In genomic region chr7:141413809-141414584, GRCm38 (mm10) we compare ENCODE assay signal across 8 mouse cellular contexts. TPM values are rescaled to one million over a fixed set of nuclear protein-coding genes. Genes with fewer than 3 reads are reported as not detected.
DNase-seq lines count a peak whose midpoint lies in the region; ATAC-seq and TF ChIP-seq lines count a peak whose summit lies in the region.

Gene Gatd1 (minus strand): TSS chr7:141414136.

- no peaks in the 10 kb centered on the region for H3K27me3 ChIP-seq in embryonic facial prominence, embryonic 15.5 days
- no peaks in the 10 kb centered on the region for H3K27me3 ChIP-seq in kidney, embryonic 14.5 days (ENCODE audit: control insufficient read depth, insufficient read depth, low read length)
- H3K27me3 ChIP-seq in limb, embryonic 15.5 days: no peaks in the 10 kb centered on the region

- H3K4me2 ChIP-seq in embryonic facial prominence, embryonic 15.5 days (replicated peaks): peak within 1 kb of the TSS; percentile 84
- peak within 1 kb of the TSS; percentile 88 for H3K4me2 ChIP-seq in kidney, embryonic 14.5 days (replicated peaks; ENCODE audit: low read depth, low read length)
- peak within 1 kb of the TSS; percentile 79 for H3K4me2 ChIP-seq in limb, embryonic 15.5 days

- H3K36me3 ChIP-seq in embryonic facial prominence, embryonic 15.5 days: peaks cover 23% of the 10 kb centered on the region
- peaks cover 19% of the 10 kb centered on the region for H3K36me3 ChIP-seq in kidney, embryonic 14.5 days (ENCODE audit: control insufficient read depth, insufficient read depth, low read length)
- peaks cover 25% of the 10 kb centered on the region for H3K36me3 ChIP-seq in limb, embryonic 15.5 days

- DNase-seq in 416B (ENCODE audit: low read depth): peak; percentile 99
- DNase-seq in heart, adult 9 months (ENCODE audit: low spot score in 2 of 2): peak; percentile 97
- DNase-seq in monocyte, adult 2 months (ENCODE audit: low read depth in 1 of 2, low spot score in 2 of 2): peak; percentile 94 to 97
- peak; percentile 99 to 100 for DNase-seq in spleen, postnatal 36 days (ENCODE audit: low spot score in 2 of 2)

- peaks cover under 1% of the 10 kb centered on the region; the same call in 1 of the 2 replicates for H3K4me1 ChIP-seq in bone marrow, adult 2 months (ENCODE audit: control insufficient read depth, insufficient read depth, low read length)
- H3K4me1 ChIP-seq in embryonic facial prominence, embryonic 15.5 days: peaks cover 13% of the 10 kb centered on the region
- peaks cover 7% of the 10 kb centered on the region; the same call in 1 of the 2 replicates for H3K4me1 ChIP-seq in kidney, embryonic 14.5 days (ENCODE audit: control insufficient read depth, insufficient read depth, low read length)
- peaks cover 14% of the 10 kb centered on the region for H3K4me1 ChIP-seq in limb, embryonic 15.5 days

- peak; percentile 72; the same call in 1 of the 2 replicates for TF ChIP-seq POLR2A in bone marrow, adult 2 months (IDR thresholded peaks at IDR 0.05; ENCODE audit: borderline replicate concordance, control insufficient read depth, low read depth, low read length)

- H3K9me3 ChIP-seq in embryonic facial prominence, embryonic 15.5 days (replicated peaks): no peaks in the 10 kb centered on the region
- H3K9me3 ChIP-seq in kidney, embryonic 14.5 days (ENCODE audit: control insufficient read depth, low read length): no peaks in the 10 kb centered on the region
- no peaks in the 10 kb centered on the region for H3K9me3 ChIP-seq in limb, embryonic 15.5 days

- H3K9ac ChIP-seq in embryonic facial prominence, embryonic 15.5 days: peak within 1 kb of the TSS; percentile 88
- peak within 1 kb of the TSS; percentile 89 for H3K9ac ChIP-seq in kidney, embryonic 14.5 days (ENCODE audit: low read depth, low read length)
- peak within 1 kb of the TSS; percentile 69 for H3K9ac ChIP-seq in limb, embryonic 15.5 days

- peak; percentile 32; the same call in 1 of the 2 replicates for TF ChIP-seq CTCF in bone marrow, adult 2 months (IDR thresholded peaks at IDR 0.05; ENCODE audit: control insufficient read depth, insufficient read depth, low read length)

- under 1% methylated on average over 56 of the region's 56 CpGs for WGBS in bone marrow, adult 2 months
- WGBS in embryonic facial prominence, embryonic 15.5 days: under 1% methylated on average over 50 of the region's 56 CpGs
- 1% methylated on average over 56 of the region's 56 CpGs for WGBS in kidney, embryonic 14.5 days
- WGBS in limb, embryonic 15.5 days: under 1% methylated on average over 55 of the region's 56 CpGs

- peak; percentile 92 for ATAC-seq in embryonic facial prominence, embryonic 15.5 days (ENCODE audit: insufficient number of reproducible peaks, low FRiP score, low TSS enrichment, low read depth)
- peak; percentile 91 for ATAC-seq in kidney, embryonic 14.5 days (ENCODE audit: low FRiP score, low TSS enrichment)
- ATAC-seq in limb, embryonic 15.5 days (ENCODE audit: insufficient number of reproducible peaks, low FRiP score, low TSS enrichment, low read depth): peak; percentile 89

- peak within 1 kb of the TSS; percentile 88 for H3K4me3 ChIP-seq in bone marrow, adult 2 months (replicated peaks; ENCODE audit: control insufficient read depth, low read depth, low read length)
- peak within 1 kb of the TSS; percentile 77 for H3K4me3 ChIP-seq in embryonic facial prominence, embryonic 15.5 days (replicated peaks)
- peak within 1 kb of the TSS; percentile 71 for H3K4me3 ChIP-seq in kidney, embryonic 14.5 days (ENCODE audit: low read length)
- H3K4me3 ChIP-seq in limb, embryonic 15.5 days: peak within 1 kb of the TSS; percentile 62

- H3K27ac ChIP-seq in bone marrow, adult 2 months (ENCODE audit: control insufficient read depth, insufficient read depth, low read depth, low read length, poor library complexity): peak within 1 kb of the TSS; percentile 64
- peak within 1 kb of the TSS; percentile 87 for H3K27ac ChIP-seq in embryonic facial prominence, embryonic 15.5 days (replicated peaks)
- peak within 1 kb of the TSS; percentile 85 for H3K27ac ChIP-seq in kidney, embryonic 14.5 days (ENCODE audit: low read depth, low read length)
- peak within 1 kb of the TSS; percentile 83 for H3K27ac ChIP-seq in limb, embryonic 15.5 days

RNA-seq across cellular contexts. Expression of gene Gatd1, which starts in this region (rescaled TPM):
- 26.2 and 33.6 TPM in 2 replicates for polyA plus RNA-seq in bone marrow, adult 2 months (2011; ENCODE audit: insufficient read depth, insufficient read length, low replicate concordance, missing spikeins)
- 63.8 and 67.6 TPM in 2 replicates for polyA plus RNA-seq in embryonic facial prominence, embryonic 15.5 days (2015; fragmentation: Nextera tagmentation; extraction: Ambion mirVana)
- 50.7 and 54.5 TPM in 2 replicates for polyA plus RNA-seq in kidney, embryonic 14.5 days (2014; fragmentation: Nextera tagmentation; extraction: Ambion mirVana)
- polyA plus RNA-seq in limb, embryonic 15.5 days (2015; fragmentation: Nextera tagmentation; extraction: Ambion mirVana): 62.8 and 62.9 TPM in 2 replicates

Comparison
In these comparisons a context has a peak if more than half of its experiments do, and no peak if none do; other contexts are left out.
1. Peak in every context shown above with its lines: DNase-seq, ATAC-seq, H3K4me3 ChIP-seq and H3K27ac ChIP-seq.